Mouse (Mus musculus) cerebellum, postnatal 4 days (tissue): Measurements from ENCODE around the gene Nap1l1.
"Not testable (repeated sequence)": the region's sequence is repeated elsewhere in the genome, so short reads cannot be mapped to it uniquely, and the experiment has no call there.

Source experiments
- DNase-seq, 2 experiments: peaks; one replicate each; pipeline ENCODE4 v3.0.0; 2022; ENCODE audit warnings: low spot score in 2 of 2, mixed read lengths in 1 of 2

The Nap1l1 gene

GRCm38 (mm10) chr10:111479599-111479998 lies 6.6 kb downstream of the Nap1l1 start:
- no peak for DNase-seq

GRCm38 (mm10) chr10:111482654-111483053 lies 9.6 kb downstream of the Nap1l1 start:
- DNase-seq, result no peak

GRCm38 (mm10) chr10:111484079-111484478 lies 11.1 kb downstream of the Nap1l1 start:
- DNase-seq, result no peak

- DNase-seq, result no peak
Measured at GRCm38 (mm10) chr10:111488793-111489192, 15.8 kb downstream of the Nap1l1 start.

GRCm38 (mm10) chr10:111490079-111490478 lies 17.1 kb downstream of the Nap1l1 start:
- not testable (repeated sequence) for DNase-seq

GRCm38 (mm10) chr10:111495888-111496287 lies 22.9 kb downstream of the Nap1l1 start:
- no peak for DNase-seq

GRCm38 (mm10) chr10:111499892-111500291 lies 26.9 kb downstream of the Nap1l1 start:
- no peak for DNase-seq

- DNase-seq, result peak; percentile 61 to 81
Measured at GRCm38 (mm10) chr10:111503071-111503470, 30.0 kb downstream of the Nap1l1 start.

GRCm38 (mm10) chr10:111503716-111504115 lies 30.7 kb downstream of the Nap1l1 start:
- DNase-seq, result no peak

- no peak for DNase-seq
Measured at GRCm38 (mm10) chr10:111504606-111505005, 31.6 kb downstream of the Nap1l1 start.

- no peak for DNase-seq
Measured at GRCm38 (mm10) chr10:111505406-111505805, 32.4 kb downstream of the Nap1l1 start.

GRCm38 (mm10) chr10:111506101-111506925 lies 33.3 kb downstream of the Nap1l1 start, which contains the start of gene Phlda1:
Phlda1 (plus strand) TSS chr10:111506286.
- peak; percentile 77 to 85 for DNase-seq

GRCm38 (mm10) chr10:111506926-111507459 lies 34.0 kb downstream of the Nap1l1 start:
- no peak for DNase-seq

GRCm38 (mm10) chr10:111507460-111508211 lies 34.6 kb downstream of the Nap1l1 start:
- peak; percentile 43 to 47 for DNase-seq

- DNase-seq, result no peak
Measured at GRCm38 (mm10) chr10:111508324-111509080, 35.5 kb downstream of the Nap1l1 start.

GRCm38 (mm10) chr10:111509103-111509784 lies 36.2 kb downstream of the Nap1l1 start:
- DNase-seq, result no peak

GRCm38 (mm10) chr10:111509981-111510380 lies 37.0 kb downstream of the Nap1l1 start:
- DNase-seq, result no peak

- DNase-seq, result no peak
Measured at GRCm38 (mm10) chr10:111510798-111511197, 37.8 kb downstream of the Nap1l1 start.

- no peak for DNase-seq
Measured at GRCm38 (mm10) chr10:111512036-111512568, 39.1 kb downstream of the Nap1l1 start.

GRCm38 (mm10) chr10:111514282-111514885 lies 41.4 kb downstream of the Nap1l1 start:
- DNase-seq, result no peak
